Mouse (Mus musculus): ENCODE results near the gene Mcfd2.

The Mcfd2 gene

GRCm38 (mm10) chr17:87287197-87287777 lies 21.6 kb upstream of the Mcfd2 start:
- no peak for DNase-seq

GRCm38 (mm10) chr17:87286481-87287143 lies 20.9 kb upstream of the Mcfd2 start:
- DNase-seq, result no peak

- DNase-seq, result no peak
Observed at GRCm38 (mm10) chr17:87285731-87286465, 20.2 kb upstream of the Mcfd2 start.

- no peak for DNase-seq
Observed at GRCm38 (mm10) chr17:87284482-87285040, 18.8 kb upstream of the Mcfd2 start.

GRCm38 (mm10) chr17:87283755-87284481 lies 18.2 kb upstream of the Mcfd2 start:
- no peak for DNase-seq

- DNase-seq, result peak; percentile 36
Observed at GRCm38 (mm10) chr17:87283055-87283754, 17.5 kb upstream of the Mcfd2 start.

GRCm38 (mm10) chr17:87282706-87283053 lies 16.9 kb upstream of the Mcfd2 start, which contains the start of gene Ttc7:
Ttc7 (plus strand) TSS chr17:87282886.
- DNase-seq, result peak; percentile 93

- peak; percentile 57 for DNase-seq
Observed at GRCm38 (mm10) chr17:87282007-87282705, 16.4 kb upstream of the Mcfd2 start.

GRCm38 (mm10) chr17:87275363-87276341 lies 9.9 kb upstream of the Mcfd2 start:
- no peak for DNase-seq

GRCm38 (mm10) chr17:87269454-87269853 lies 3.7 kb upstream of the Mcfd2 start:
- DNase-seq, result no peak

- no peak for DNase-seq
Observed at GRCm38 (mm10) chr17:87264927-87265791, 576 bp downstream of the Mcfd2 start.

- no peak for DNase-seq
Observed at GRCm38 (mm10) chr17:87264054-87264830, 1.5 kb downstream of the Mcfd2 start.

GRCm38 (mm10) chr17:87263401-87263800 lies 2.3 kb downstream of the Mcfd2 start:
- DNase-seq, result no peak

- DNase-seq, result no peak
Observed at GRCm38 (mm10) chr17:87255672-87256071, 10.1 kb downstream of the Mcfd2 start.

- no peak for DNase-seq
Observed at GRCm38 (mm10) chr17:87254384-87254783, 11.4 kb downstream of the Mcfd2 start.

- no peak for DNase-seq
Observed at GRCm38 (mm10) chr17:87246103-87246502, 19.6 kb downstream of the Mcfd2 start.

- DNase-seq, result no peak
Observed at GRCm38 (mm10) chr17:87237826-87238225, 27.9 kb downstream of the Mcfd2 start.

Data from right cerebral cortex, postnatal 14 days (tissue).